Mouse (Mus musculus): ENCODE results near the gene Ola1. TPM values are rescaled to one million over a fixed set of nuclear protein-coding genes. Genes with fewer than 3 reads are reported as not detected.

Gene Ola1
- polyA plus RNA-seq (2017; shearing (Covaris generic)): 10 to 100 TPM; 41.8 to 63.6 TPM

DNA sequence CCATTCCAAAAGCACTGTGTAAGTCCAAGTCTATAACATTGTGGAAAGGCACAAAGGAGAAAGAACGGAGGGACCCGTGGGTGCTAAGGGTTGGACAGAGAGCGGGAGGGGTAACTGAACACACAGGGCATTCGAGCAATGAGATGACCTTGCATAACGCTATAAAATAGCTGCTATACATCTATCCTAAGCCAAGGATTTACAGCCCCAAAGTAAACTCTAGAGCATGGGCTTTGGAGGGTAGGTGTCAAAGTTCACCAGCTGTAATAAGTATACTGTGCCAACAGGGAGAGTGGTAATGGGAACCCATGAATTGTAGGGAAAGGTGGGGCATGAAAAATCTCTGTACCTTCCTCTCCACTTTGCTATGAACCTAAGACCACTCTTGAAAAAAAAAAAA lies at the start of gene Ola1:
Ola1 (minus strand) TSS at position 12 of the 400 bp plus-strand sequence.

Other genes with a start within 250 kb of the Ola1 start
- gene Sp3, start 238.5 kb downstream of the Ola1 start, polyA plus RNA-seq (2017; shearing (Covaris generic)): 100 to 1,000 TPM; 120 to 137 TPM
- gene Gm11084, start 232.2 kb downstream of the Ola1 start, polyA plus RNA-seq (2017; shearing (Covaris generic)): not detected
- gene Sp9, start 53.0 kb upstream of the Ola1 start, polyA plus RNA-seq (2017; shearing (Covaris generic)): under 1 TPM in 1 of 2 experiments, not detected in 1; 0.95 TPM
- 10 to 100 TPM in 1 of 2 experiments, 1 to 10 TPM in 1; 9.5 to 17.9 TPM for gene Scrn3, start 93.7 kb upstream of the Ola1 start, polyA plus RNA-seq (2017; shearing (Covaris generic))
- gene Cir1, start 93.8 kb upstream of the Ola1 start, polyA plus RNA-seq (2017; shearing (Covaris generic)): 10 to 100 TPM; 24.8 to 26.6 TPM
- 10 to 100 TPM; 18.8 to 26.6 TPM for gene Gpr155, start 167.6 kb upstream of the Ola1 start, polyA plus RNA-seq (2017; shearing (Covaris generic))

Data from inflammation-experienced regulatory T-cells (primary cell).